Mouse (Mus musculus) mature B cell (primary cell): Measurements from ENCODE around the gene Mras.

ENCODE experiments used
- in situ Hi-C: fragments of 300-500 bp; cut with MboI; formaldehyde crosslinking; loops from 2 replicates; pipeline ENCODE4 v1.14.3; 2019

Mras gene

DNA sequence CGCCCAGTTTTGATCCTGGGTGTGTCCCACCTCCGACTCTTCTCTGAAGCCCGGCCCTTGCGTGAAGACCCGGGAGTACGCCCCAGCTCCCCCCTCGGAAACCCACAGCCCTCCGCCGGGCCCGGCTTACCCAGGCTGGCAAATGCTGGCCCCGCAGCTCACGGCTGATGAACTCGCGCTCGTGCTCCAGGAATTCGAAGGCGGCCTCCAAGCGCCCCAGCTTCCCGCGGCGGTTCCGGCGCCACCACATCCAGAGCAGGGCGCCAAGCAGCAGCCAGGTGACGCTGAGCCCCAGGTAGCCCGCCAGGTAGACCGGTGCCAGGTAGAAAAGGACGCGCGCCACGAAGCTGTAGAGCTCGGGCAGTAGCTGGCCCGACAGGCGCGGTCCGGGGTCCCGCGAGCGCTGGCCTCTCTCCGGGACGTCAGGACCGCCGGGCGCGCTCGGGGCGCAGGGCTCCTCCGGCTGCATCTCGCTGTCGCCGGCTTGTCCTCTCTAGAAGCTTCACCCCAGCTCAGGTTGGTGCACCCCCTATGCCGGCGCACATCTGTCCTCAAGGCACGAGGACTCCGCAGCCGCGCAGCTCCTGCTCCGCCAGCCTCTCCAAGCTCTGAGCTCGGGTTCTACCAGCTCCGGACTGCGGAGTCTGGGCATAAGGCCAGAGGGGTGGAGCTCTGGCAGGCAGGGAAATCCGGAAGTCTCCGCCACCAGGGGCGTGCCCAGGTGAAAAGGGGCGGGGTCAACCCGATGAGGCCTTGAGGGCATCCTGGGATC is 79.1 kb downstream of the Mras start, which contains the start of gene Esyt3:
TSS of gene Esyt3 (minus strand) at position 637 of the 772 bp plus-strand sequence.
- in situ Hi-C loops = no loop called here

GRCm38 (mm10) chr9:99357561-99357920 is 79.6 kb downstream of the Mras start:
- in situ Hi-C loops = no loop called here

DNA sequence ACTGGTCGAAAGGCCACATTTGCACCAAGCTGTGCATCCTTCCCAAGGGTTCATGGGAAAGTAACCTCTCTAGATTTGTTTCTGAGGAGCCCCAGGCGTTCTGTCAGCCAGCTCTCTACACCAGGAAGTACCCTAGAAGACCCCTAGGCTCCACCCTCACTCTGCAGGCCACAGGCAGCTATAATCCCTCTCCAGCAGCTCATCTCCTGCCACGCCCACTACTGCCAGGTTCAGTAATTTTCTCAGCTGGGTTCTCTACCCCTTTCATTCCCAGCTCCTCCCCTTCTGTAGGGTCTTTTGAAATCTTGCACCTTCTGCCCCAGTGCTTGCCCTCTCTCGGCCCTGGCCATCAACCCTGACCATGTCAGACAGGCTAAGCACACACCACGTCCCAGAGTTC is 81.2 kb downstream of the Mras start:
- in situ Hi-C loops = no loop called here

- in situ Hi-C loops = no loop called here
These were observed 82.4 kb downstream of the Mras start for GRCm38 (mm10) chr9:99354796-99355195.

DNA sequence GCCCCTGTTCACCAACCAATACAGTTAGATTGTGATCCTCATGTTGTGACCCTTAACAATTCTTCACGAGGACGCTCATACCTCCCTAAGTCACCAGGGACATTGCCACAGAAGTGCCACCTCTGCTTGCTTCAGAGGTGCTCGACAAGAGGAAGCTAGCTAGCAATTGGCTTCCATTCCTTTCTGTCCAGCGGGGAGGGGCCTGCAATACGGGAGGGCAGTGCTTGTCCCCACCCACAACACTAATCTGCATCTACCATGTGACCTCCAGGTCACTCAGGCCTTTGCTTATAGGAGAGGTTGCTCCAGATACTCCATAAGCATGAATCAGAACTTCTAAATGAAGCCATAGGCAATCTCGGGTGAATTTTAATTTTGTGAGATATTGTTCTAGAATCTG is 83.8 kb downstream of the Mras start:
- in situ Hi-C loops = no loop called here

- in situ Hi-C loops = no loop called here
These were observed 84.2 kb downstream of the Mras start for GRCm38 (mm10) chr9:99352964-99353363.

GRCm38 (mm10) chr9:99345351-99345792 is 91.8 kb downstream of the Mras start:
- in situ Hi-C loops = no loop called here

GRCm38 (mm10) chr9:99341600-99341999 is 95.6 kb downstream of the Mras start:
- in situ Hi-C loops = no loop called here

DNA sequence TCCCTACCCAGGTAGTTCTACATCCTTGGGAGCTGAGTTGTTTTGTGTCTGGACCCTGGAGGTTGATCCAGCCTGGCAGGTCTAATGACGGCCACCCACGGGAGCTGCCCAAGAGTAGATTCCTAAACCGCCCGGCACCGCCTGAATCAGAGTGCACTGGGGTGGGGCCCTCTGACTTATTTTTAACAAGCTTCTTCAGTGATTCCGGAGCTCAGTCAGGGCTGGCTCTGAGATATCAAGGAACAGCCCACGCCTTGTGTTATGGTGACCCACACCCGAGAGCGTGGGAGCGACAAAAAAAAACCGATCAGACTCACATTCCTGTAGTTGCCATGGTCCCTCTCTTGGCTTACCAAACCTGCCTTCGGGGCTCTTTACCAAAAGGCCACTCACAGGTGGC is 97.1 kb downstream of the Mras start:
- in situ Hi-C loops = no loop called here

DNA sequence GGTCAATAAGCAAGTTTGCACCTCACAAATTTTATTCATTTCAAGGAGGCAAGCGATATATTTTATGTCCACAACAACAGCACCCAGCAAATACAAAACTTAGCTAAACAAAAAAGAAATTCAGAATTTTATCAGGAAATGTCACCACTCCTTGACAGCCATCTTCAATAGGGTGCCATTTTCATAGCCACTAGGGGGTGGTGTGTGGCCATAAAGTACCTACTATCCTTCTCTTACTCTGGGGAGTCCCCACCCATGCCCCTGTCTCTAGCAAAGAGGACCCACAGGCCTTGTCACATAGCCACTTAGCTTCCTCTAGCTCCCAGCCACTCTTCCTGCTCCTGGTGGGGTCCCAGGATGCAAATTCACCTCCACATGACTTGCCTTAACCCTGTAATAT is 98.0 kb downstream of the Mras start:
- in situ Hi-C loops = no loop called here

DNA sequence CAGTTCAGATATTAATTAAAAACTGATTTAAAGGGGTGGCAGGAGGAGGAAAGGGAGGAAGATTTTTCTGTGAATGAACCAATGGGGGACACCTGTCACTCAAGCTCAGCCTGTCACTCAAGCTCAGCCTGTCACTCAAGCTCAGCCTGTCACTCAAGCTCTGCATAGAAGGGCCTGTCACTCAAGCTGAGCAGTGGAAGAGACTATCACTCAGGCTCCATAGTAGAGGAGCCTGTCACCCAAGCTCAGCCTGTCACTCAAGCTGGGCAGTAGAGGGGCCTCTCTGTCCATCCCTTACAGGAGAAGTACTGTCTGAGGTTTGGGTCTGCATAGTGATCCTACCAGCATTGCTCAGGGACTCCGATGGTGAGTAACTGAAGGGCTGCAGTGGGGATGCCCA is 98.9 kb downstream of the Mras start:
- in situ Hi-C loops = no loop called here

- in situ Hi-C loops = no loop called here
These were observed 100.6 kb downstream of the Mras start for GRCm38 (mm10) chr9:99336538-99336937.
